Mouse (Mus musculus): ENCODE measurements around the gene Mast3. TPM values are rescaled to one million over a fixed set of nuclear protein-coding genes. Genes with fewer than 3 reads are reported as not detected.

Gene Mast3
- total RNA-seq, 4 experiments from 2014 or later = 1.7 to 4.5 (median 2.4) TPM

- DNase-seq (ENCODE audit: low spot score in 2 of 2) = no peak
These were observed 933 bp downstream of the Mast3 start for GRCm38 (mm10) chr8:70803761-70804480.

GRCm38 (mm10) chr8:70802786-70803510, 1.9 kb downstream of the Mast3 start:
- DNase-seq (ENCODE audit: low spot score in 2 of 2) = no peak

DNA sequence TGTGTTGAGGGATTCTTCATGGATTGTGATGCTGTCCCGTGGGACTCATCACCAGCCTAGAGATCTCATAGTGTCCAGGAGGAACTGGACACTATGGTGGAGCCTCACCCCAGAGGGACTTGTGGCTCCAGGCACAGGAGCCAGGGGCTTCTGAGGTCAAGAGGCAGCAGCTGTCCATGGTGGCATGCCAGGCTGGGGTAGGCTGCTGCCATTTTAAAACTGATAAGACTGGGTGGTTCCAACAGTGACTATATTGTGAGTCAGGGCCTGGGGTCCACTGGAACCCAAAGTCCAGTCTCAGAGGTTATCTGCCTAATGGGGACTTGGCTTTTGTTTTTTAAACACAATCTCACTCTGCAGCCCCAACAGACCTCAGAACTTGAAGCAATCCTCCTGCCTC, 3.0 kb downstream of the Mast3 start:
- DNase-seq (ENCODE audit: low spot score in 2 of 2) = no peak

- DNase-seq (ENCODE audit: low spot score in 2 of 2) = no peak
These were observed 3.7 kb downstream of the Mast3 start for GRCm38 (mm10) chr8:70801156-70801555.

- no peak for DNase-seq (ENCODE audit: low spot score in 2 of 2)
These were observed 4.2 kb downstream of the Mast3 start for GRCm38 (mm10) chr8:70800648-70801047.

- no peak for DNase-seq (ENCODE audit: low spot score in 2 of 2)
These were observed 6.6 kb downstream of the Mast3 start for GRCm38 (mm10) chr8:70798281-70798680.

- peak; percentile 83 to 85 for DNase-seq (ENCODE audit: low spot score in 2 of 2)
These were observed 7.5 kb downstream of the Mast3 start for GRCm38 (mm10) chr8:70797081-70798070.

GRCm38 (mm10) chr8:70796403-70797080, 8.3 kb downstream of the Mast3 start:
- peak in 1 of 2 experiments; percentile 34 for DNase-seq (ENCODE audit: low spot score in 2 of 2)

DNA sequence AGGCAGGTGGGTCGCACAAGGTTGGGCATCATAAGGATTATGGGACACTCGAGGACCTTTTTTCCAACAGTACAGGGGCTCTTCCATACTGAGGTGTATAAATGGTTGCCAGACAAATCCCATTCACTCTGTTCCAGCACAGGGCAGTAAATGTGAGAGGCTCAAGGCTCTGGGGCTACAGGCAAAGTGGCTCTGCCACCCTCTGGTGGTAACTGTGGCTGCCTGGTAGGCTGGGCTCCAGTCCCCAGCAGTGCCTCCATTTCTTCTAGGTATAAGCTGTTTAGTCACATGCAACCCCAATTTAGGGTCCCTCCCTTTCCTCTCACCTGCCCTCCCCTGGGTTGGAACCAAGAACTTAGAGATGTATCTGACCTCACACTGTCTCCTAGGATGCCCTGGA, 9.5 kb downstream of the Mast3 start:
- DNase-seq (ENCODE audit: low spot score in 2 of 2) = no peak

GRCm38 (mm10) chr8:70794215-70794614, 10.6 kb downstream of the Mast3 start:
- no peak for DNase-seq (ENCODE audit: low spot score in 2 of 2)

DNA sequence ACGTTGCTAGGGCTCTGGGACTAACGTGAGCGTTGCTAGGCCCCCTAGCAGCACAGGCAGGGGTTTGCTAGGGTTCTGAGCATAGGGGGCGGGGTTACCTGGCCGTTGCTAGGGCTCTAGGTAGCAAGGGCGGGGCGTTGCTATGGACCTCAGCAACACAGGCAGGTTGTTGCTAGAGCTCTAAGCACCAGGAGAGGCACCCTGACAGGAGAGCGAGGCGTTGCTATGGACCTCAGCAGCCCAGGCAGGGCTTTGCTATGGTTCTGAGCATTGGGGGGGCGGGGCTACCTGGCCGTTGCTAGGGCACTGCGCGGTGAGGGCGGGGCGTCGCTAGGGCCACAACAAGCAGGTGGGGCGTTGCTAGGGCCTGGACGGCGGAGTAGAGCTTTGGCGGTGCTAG, 12.2 kb downstream of the Mast3 start:
- no peak for DNase-seq (ENCODE audit: low spot score in 2 of 2)

GRCm38 (mm10) chr8:70791975-70792691, 12.7 kb downstream of the Mast3 start:
- peak; percentile 92 to 93 for DNase-seq (ENCODE audit: low spot score in 2 of 2)

- no peak for DNase-seq (ENCODE audit: low spot score in 2 of 2)
These were observed 13.6 kb downstream of the Mast3 start for GRCm38 (mm10) chr8:70791294-70791701.

DNA sequence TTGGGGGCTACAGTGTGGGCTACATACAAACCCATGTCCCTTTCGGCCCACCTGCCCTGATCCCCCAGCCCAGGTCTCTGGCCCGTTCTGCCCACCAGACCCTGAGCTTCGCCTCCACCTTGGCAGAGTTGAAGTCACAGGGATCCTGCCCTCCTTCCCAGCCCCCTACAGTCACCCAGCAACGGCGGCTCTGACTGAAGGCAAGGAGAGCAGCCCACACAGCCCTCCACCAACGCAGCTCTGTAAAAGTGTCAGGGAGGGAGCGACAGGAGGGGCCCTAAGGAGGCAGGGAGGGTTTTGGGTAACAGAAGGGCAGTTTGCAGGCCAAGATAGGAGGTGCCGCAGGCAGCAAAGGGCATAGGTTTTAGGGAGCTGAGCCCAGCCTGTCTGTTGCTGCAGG, 14.0 kb downstream of the Mast3 start:
- DNase-seq (ENCODE audit: low spot score in 2 of 2) = no peak

DNA sequence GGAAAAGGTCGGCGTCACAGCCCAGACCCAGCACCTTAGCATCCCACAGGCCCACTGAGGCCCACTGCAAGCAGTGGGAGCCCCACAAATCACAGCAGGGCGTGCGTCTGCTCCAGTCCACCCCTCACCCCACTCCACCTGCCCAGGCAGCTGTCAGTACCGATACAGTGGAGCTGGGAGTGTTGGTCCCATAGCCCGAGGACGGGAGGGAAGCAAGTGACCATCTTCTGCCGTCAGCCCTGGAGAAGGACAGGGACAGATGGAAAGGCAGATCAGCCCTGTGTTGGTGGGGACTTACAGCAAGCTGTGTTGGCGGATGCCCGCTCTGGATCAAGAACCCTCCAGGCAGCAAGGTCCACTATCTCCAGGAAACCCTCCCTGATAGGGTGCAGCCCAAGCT, 15.8 kb downstream of the Mast3 start:
- no peak for DNase-seq (ENCODE audit: low spot score in 2 of 2)

GRCm38 (mm10) chr8:70787941-70788667, 16.8 kb downstream of the Mast3 start:
- no peak for DNase-seq (ENCODE audit: low spot score in 2 of 2)

DNA sequence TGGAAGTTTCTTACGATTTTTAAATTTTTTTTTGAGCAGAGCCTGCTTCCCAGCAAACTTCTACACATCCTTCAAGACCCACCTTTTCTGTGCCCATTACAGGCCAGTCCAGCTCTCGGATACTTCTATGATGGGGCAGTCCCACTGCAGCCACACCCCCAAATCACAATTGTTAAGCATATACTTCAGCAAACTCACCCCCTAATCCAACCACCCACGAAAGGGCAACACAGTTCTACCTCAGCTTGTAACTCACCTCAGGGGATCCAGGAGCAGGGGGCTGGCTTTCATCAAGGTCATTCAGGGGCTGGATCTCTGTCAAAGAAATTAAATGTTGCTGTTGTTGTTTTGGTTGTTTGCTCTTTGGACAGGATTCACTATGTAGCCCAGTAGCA, 17.8 kb downstream of the Mast3 start:
- no peak for DNase-seq (ENCODE audit: low spot score in 2 of 2)

GRCm38 (mm10) chr8:70786291-70787050, 18.4 kb downstream of the Mast3 start:
- no peak for DNase-seq (ENCODE audit: low spot score in 2 of 2)

- no peak for DNase-seq (ENCODE audit: low spot score in 2 of 2)
These were observed 24.8 kb downstream of the Mast3 start for GRCm38 (mm10) chr8:70780093-70780492.

Data from gastrocnemius, adult 8-10 months (tissue).